Mouse (Mus musculus): ENCODE measurements around the gene Zfp865.

- no peak for TF ChIP-seq CTCF (IDR thresholded peaks at IDR 0.05)
- TF ChIP-seq EP300 (IDR thresholded peaks at IDR 0.05): no peak
These were observed 65.3 kb downstream of the Zfp865 start for GRCm38 (mm10) chr7:5085512-5085911.

Data from lung, postnatal 0 days (tissue).